Mouse (Mus musculus) heart, adult 2 months (tissue): ENCODE measurements around the gene Tuba3a. TPM values are rescaled to one million over a fixed set of nuclear protein-coding genes. Genes with fewer than 3 reads are reported as not detected.

Source experiments
- DNase-seq, 2 experiments: peaks; one replicate each; pipeline ENCODE4 v3.0.0; 2021
- H3K27ac ChIP-seq: fragments of 200-600 bp; 2 replicates; pipeline ENCODE4 v1.8.1; 2022
- H3K27me3 ChIP-seq: fragments of 200-500 bp; 2 replicates; pipeline ENCODE4 v1.6.1; 2012; ENCODE audit warnings: mild to moderate bottlenecking, low read length, inconsistent platforms, mixed read lengths; ENCODE audit not compliant: control insufficient read depth, insufficient read depth
- H3K36me3 ChIP-seq: fragments of 200-500 bp; 2 replicates; pipeline ENCODE4 v1.6.1; 2012; ENCODE audit warnings: low read length, inconsistent platforms; ENCODE audit not compliant: control insufficient read depth, insufficient read depth
- H3K4me1 ChIP-seq: fragments of 200-500 bp; 2 replicates; pipeline ENCODE4 v1.6.1; 2011; ENCODE audit warnings: low read length; ENCODE audit not compliant: control insufficient read depth, insufficient read depth
- H3K4me3 ChIP-seq: fragments of 200-600 bp; 2 replicates; pipeline ENCODE4 v1.8.1; 2022
- H3K79me2 ChIP-seq: fragments of 200-500 bp; replicated peaks from 2 replicates; pipeline ENCODE4 v1.6.1; 2012; ENCODE audit warnings: mild to moderate bottlenecking, inconsistent platforms, low read length, moderate library complexity, mixed read lengths; ENCODE audit not compliant: control insufficient read depth, insufficient read depth
- H3K9ac ChIP-seq: fragments of 200-500 bp; 2 replicates; pipeline ENCODE4 v1.6.1; 2012; ENCODE audit warnings: low read depth, mild to moderate bottlenecking, control low read depth, inconsistent platforms, low read length, mixed read lengths
- CTCF ChIP-seq: fragments of 200-600 bp; IDR thresholded peaks from 2 replicates; pipeline ENCODE4 v1.8.1; 2022; ENCODE audit warnings: antibody characterized with exemption, mild to moderate bottlenecking, moderate library complexity
- EP300 ChIP-seq: fragments of 200-500 bp; IDR thresholded peaks from 2 replicates; pipeline ENCODE4 v1.6.1; 2011; ENCODE audit warnings: low read depth, low read length, control low read depth; ENCODE audit not compliant: insufficient read depth
- POLR2A ChIP-seq: fragments of 200-500 bp; IDR thresholded peaks from 2 replicates; pipeline ENCODE4 v1.6.1; 2011; ENCODE audit warnings: mild to moderate bottlenecking, low read depth, low read length, control low read depth; ENCODE audit not compliant: insufficient read depth
- WGBS: fragments of 180-500 bp; shearing (Covaris S2); methylation state at CpG from one replicate; pipeline ENCODE4 v1.1.7; 2018; 5-methylcytosine and 5-hydroxymethylcytosine counted together
- intact Hi-C: fragments of 180-260 bp; cut with DNase I; formaldehyde crosslinking; loops from one replicate; pipeline ENCODE4 v1.15.1; 2025
- long read RNA-seq: library from polyadenylated mRNA; stranded (forward); transcript quantifications from one replicate; pipeline ENCODE4 v2.0.0, GENCODE M21; 2021
- polyA plus RNA-seq: library from polyadenylated mRNA; depleted of rRNA; stranded (reverse); fragments of >200 nt; gene quantifications from 2 replicates; pipeline ENCODE4 v1.2.3, GENCODE M21; 2012; rRNA removed
- total RNA-seq, 2 experiments: library from RNA; stranded (reverse); gene quantifications; 2 replicates each; pipeline ENCODE4 v1.2.3; 2021

Tuba3a gene
- not detected for total RNA-seq
- polyA plus RNA-seq, result 0.82 and 0.92 TPM in 2 replicates
- long read RNA-seq, result 0 reads

DNA sequence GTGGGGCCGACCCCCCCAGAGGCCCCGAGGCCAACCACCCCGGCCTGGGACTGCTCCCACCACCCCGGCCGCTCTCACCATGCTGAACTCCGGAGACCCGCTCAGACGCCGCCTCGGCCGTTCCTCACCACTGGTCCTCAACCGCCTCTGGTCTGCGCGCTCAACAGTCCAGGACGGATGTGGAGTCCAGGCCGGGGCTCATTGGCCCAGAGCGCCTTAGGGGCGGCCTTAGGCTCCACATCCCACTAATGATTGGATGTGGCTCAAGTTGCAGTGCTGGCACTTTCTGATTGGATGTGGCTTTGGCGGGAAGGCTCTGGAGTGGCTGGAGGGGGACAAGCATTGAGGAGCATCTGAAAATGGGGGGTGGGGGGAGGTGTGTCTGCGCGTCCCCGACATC lies at the start of gene Tuba3a:
Gene Tuba3a (minus strand): TSS at position 153 of the 400 bp plus-strand sequence.
- WGBS, result 94% methylated on average over 22 of the region's 22 CpGs
- Histone ChIP-seq H3K27me3 (no peaks in the 10 kb centered on the region), H3K27ac (no peak within 1 kb of the TSS), H3K4me3 (no peak within 1 kb of the TSS), H3K79me2 (no peaks in the 10 kb centered on the region), H3K4me1 (no peaks in the 10 kb centered on the region), H3K9ac (no peak within 1 kb of the TSS), H3K36me3 (no peaks in the 10 kb centered on the region)
- intact Hi-C loops, result no loop called here
- no peak for DNase-seq
- TF ChIP-seq CTCF, result no peak
- no peak for TF ChIP-seq EP300
- TF ChIP-seq POLR2A, result no peak

DNA sequence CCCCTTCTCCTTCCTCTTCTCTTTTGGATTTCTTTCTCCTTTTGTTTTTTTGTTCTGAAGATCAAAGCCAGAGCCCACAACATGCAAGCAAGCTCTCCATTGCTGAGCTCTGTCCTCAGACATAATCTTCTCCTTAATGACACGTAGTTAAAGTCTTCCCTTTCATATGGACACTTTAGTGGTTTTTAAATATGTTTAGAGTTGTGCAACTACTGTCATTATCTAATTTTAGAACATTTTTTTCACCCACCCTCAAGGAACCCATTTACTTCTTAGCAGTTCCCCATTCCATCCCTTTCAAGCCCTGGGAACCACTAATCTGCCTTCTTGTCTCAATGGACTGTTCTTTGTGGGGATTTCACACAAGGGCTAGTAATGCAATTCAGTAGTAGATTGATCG lies 48.5 kb upstream of the Tuba3a start:
- no peaks in the 10 kb centered on the region for H3K27me3 ChIP-seq
- H3K79me2 ChIP-seq, result no peaks in the 10 kb centered on the region
- no peak overlapping the region for H3K4me3 ChIP-seq
- H3K4me1 ChIP-seq, result peaks cover 8% of the 10 kb centered on the region
- no peak overlapping the region for H3K27ac ChIP-seq
- H3K36me3 ChIP-seq, result no peaks in the 10 kb centered on the region
- no peak for DNase-seq
- intact Hi-C loops, result no loop called here
- TF ChIP-seq POLR2A (no peak), EP300 (no peak), CTCF (no peak)
- no peak overlapping the region for H3K9ac ChIP-seq
- WGBS, result 83% methylated on average over 2 of the region's 2 CpGs

- no peaks in the 10 kb centered on the region for H3K36me3 ChIP-seq
- no peak overlapping the region for H3K27ac ChIP-seq
- TF ChIP-seq EP300 (no peak), CTCF (no peak), POLR2A (no peak)
- H3K79me2 ChIP-seq, result no peaks in the 10 kb centered on the region
- no peak for DNase-seq
- H3K9ac ChIP-seq, result no peak overlapping the region
- intact Hi-C loops, result no loop called here
- no peaks in the 10 kb centered on the region for H3K27me3 ChIP-seq
- WGBS, result 72% methylated on average over 14 of the region's 14 CpGs
- no peak overlapping the region for H3K4me3 ChIP-seq
- H3K4me1 ChIP-seq, result no peaks in the 10 kb centered on the region; the same call in 1 of the 2 replicates
These were observed 47.5 kb upstream of the Tuba3a start for GRCm38 (mm10) chr6:125333112-125333899.

GRCm38 (mm10) chr6:125330626-125331326 lies 44.9 kb upstream of the Tuba3a start:
- Histone ChIP-seq H3K4me1 (no peaks in the 10 kb centered on the region; the same call in 1 of the 2 replicates), H3K36me3 (no peaks in the 10 kb centered on the region), H3K27me3 (no peaks in the 10 kb centered on the region), H3K4me3 (peak overlapping the region; percentile 55), H3K9ac (peak overlapping the region; percentile 77), H3K27ac (peak overlapping the region; percentile 81), H3K79me2 (no peaks in the 10 kb centered on the region)
- peak; percentile 96 for TF ChIP-seq POLR2A
- TF ChIP-seq CTCF, result peak; percentile 38
- TF ChIP-seq EP300, result no peak
- intact Hi-C loops, result loop anchor here (2.0 kb wide), 1 partner anchor 18 kb away; the partner anchor contains the start of gene Tnfrsf1a
- DNase-seq, result peak; percentile 94 to 95
- 2% methylated on average over 39 of the region's 39 CpGs for WGBS

DNA sequence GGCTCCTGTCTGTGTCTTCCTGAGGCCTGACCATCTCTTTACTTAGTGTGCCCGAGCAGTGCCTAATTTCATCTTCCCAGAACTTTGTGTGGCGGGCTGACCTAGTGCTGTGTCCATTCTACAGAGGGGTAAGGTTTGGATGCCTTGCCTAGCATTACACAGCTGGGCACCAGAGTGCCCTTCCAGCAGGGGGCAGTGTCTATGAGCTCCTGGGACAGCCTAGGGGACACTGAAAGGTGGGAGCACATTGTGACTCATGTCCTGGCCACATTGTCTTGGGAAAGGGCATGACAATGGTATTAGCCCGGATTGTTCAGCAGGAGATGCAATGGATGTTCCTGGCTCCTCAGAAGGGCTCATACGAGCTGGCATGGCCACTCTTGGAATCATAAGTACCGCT lies 42.4 kb upstream of the Tuba3a start:
- Histone ChIP-seq H3K4me3 (no peak overlapping the region), H3K36me3 (no peaks in the 10 kb centered on the region), H3K4me1 (no peaks in the 10 kb centered on the region; the same call in 1 of the 2 replicates), H3K27ac (no peak overlapping the region), H3K79me2 (no peaks in the 10 kb centered on the region), H3K27me3 (no peaks in the 10 kb centered on the region), H3K9ac (no peak overlapping the region)
- TF ChIP-seq CTCF (peak; percentile 89), EP300 (0 out of 2 replicates have a peak, but pooled peaks have one; percentile 60), POLR2A (no peak)
- intact Hi-C loops, result loop anchor here (1.0 kb wide), 2 partner anchors 14 to 36 kb away; no protein-coding TSS in a partner anchor
- DNase-seq, result peak; percentile 61 to 75
- 65% methylated on average over 5 of the region's 5 CpGs for WGBS
